Comparison of ENCODE assay signal across 8 mouse cellular contexts in the genomic region with DNA sequence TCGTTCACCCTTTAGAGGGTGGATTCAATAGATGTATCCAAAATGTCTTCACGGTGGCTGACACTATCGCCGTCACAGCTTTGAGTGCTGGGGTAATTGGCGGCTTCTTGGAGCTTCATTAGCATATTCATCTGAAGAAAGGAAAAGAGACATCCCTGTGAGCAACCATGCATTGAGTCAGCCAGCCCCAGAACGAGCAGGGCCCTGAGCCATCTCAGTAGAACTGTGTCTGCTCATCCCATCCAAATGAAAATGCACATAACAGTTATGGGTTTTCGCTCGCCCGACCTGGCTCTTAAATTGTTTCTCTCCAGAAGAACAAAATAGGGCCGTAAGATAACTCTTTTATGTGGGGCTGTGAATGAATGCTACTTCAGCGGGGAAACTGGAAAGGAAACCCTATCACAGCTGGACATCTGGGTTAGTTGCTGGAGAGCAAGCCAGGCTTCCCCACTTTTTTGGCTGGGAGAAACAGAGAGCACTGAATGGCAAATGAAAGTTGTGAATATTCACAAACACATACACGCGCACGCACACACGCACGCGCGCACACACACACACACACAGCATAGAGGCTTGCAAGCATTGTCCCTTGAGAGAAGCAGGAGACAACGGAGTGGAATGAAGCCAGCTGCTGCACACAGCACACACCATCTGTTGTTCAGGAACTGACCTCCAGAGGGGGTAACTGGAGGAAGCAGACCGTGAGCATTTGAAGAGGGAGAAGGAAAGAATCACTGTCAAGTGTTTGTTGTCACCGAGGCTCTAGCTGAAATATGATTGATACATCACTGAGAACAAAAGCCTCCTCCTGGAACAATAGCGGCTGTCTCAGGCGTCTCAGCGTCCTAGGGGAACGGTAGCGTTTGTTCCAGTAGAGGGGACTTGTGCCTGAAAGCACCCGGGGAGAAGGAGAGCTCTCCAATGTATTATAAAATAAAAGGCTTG.
DNase-seq lines count a peak whose midpoint lies in the region; ATAC-seq and TF ChIP-seq lines count a peak whose summit lies in the region.

No protein-coding gene starts in this region.

- H3K4me2 ChIP-seq in hindbrain, embryonic 13.5 days, result peak overlapping the region; percentile 56
- peak overlapping the region; percentile 58 for H3K4me2 ChIP-seq in neural tube, embryonic 15.5 days

- H3K4me3 ChIP-seq in hindbrain, embryonic 13.5 days, result peak overlapping the region; percentile 29
- H3K4me3 ChIP-seq in neural tube, embryonic 15.5 days (replicated peaks), result peak overlapping the region; percentile 26
- H3K4me3 ChIP-seq in thymus, adult 2 months (ENCODE audit: control insufficient read depth, insufficient read depth, low read length), result no peak overlapping the region

- WGBS in hindbrain, embryonic 13.5 days, result 12% methylated on average over 27 of the region's 27 CpGs
- 13% methylated on average over 27 of the region's 27 CpGs for WGBS in neural tube, embryonic 15.5 days
- WGBS in thymus, adult 2 months, result 58% methylated on average over 27 of the region's 27 CpGs

- peaks cover 20% of the 10 kb centered on the region for H3K4me1 ChIP-seq in hindbrain, embryonic 13.5 days (replicated peaks)
- H3K4me1 ChIP-seq in neural tube, embryonic 15.5 days, result peaks cover 13% of the 10 kb centered on the region
- H3K4me1 ChIP-seq in thymus, adult 2 months (replicated peaks; ENCODE audit: control insufficient read depth, insufficient read depth, low read length), result no peaks in the 10 kb centered on the region

- peak; percentile 97 for ATAC-seq in hindbrain, embryonic 13.5 days (ENCODE audit: low FRiP score)
- ATAC-seq in neural tube, embryonic 15.5 days (ENCODE audit: low FRiP score), result peak; percentile 93
- ATAC-seq in erythroblast, adult 5-6 weeks (replicated peaks; ENCODE audit: low FRiP score, poor library complexity, severe bottlenecking), result no peak

- H3K9me3 ChIP-seq in hindbrain, embryonic 13.5 days, result no peaks in the 10 kb centered on the region
- H3K9me3 ChIP-seq in neural tube, embryonic 15.5 days (replicated peaks), result no peaks in the 10 kb centered on the region

- no peaks in the 10 kb centered on the region for H3K27me3 ChIP-seq in hindbrain, embryonic 13.5 days
- no peaks in the 10 kb centered on the region for H3K27me3 ChIP-seq in neural tube, embryonic 15.5 days (replicated peaks)
- H3K27me3 ChIP-seq in thymus, adult 2 months (ENCODE audit: control insufficient read depth, insufficient read depth, low read length), result no peaks in the 10 kb centered on the region

- peak overlapping the region; percentile 91 for H3K27ac ChIP-seq in hindbrain, embryonic 13.5 days
- peak overlapping the region; percentile 85 for H3K27ac ChIP-seq in neural tube, embryonic 15.5 days (replicated peaks)
- H3K27ac ChIP-seq in thymus, adult 2 months (ENCODE audit: control insufficient read depth, insufficient read depth, low read length), result no peak overlapping the region

- TF ChIP-seq POLR2A in thymus, adult 2 months (IDR thresholded peaks at IDR 0.05; ENCODE audit: control insufficient read depth, extremely low read depth, insufficient read depth, low read length, poor library complexity), result no peak

- H3K36me3 ChIP-seq in hindbrain, embryonic 13.5 days, result peaks cover 9% of the 10 kb centered on the region
- H3K36me3 ChIP-seq in neural tube, embryonic 15.5 days, result 0 out of 2 replicates have a peak, but pooled peaks cover 2% of the 10 kb centered on the region
- H3K36me3 ChIP-seq in thymus, adult 2 months (ENCODE audit: control insufficient read depth, insufficient read depth, low read length), result no peaks in the 10 kb centered on the region

- intact Hi-C loops in left cerebral cortex, postnatal 25 days (cut with DNase I), result no loop called here

- TF ChIP-seq CTCF in thymus, adult 2 months (IDR thresholded peaks at IDR 0.05; ENCODE audit: borderline replicate concordance, control insufficient read depth, extremely low read depth, insufficient read depth, low read length, poor library complexity), result no peak

- peak overlapping the region; percentile 61 for H3K9ac ChIP-seq in hindbrain, embryonic 13.5 days
- H3K9ac ChIP-seq in neural tube, embryonic 15.5 days (replicated peaks), result peak overlapping the region; percentile 30; the same call in 1 of the 2 replicates

- DNase-seq in adrenal gland, adult 8-10 months, result peak; percentile 5
- DNase-seq in cerebellum, postnatal 25 days, result peak; percentile 87 to 90
- DNase-seq in frontal cortex, postnatal 25 days (ENCODE audit: low spot score in 2 of 2), result peak; percentile 18 to 47
- DNase-seq in left cerebral cortex, postnatal 25 days (ENCODE audit: low spot score in 2 of 2), result peak; percentile 41 to 82
- DNase-seq in thymus, adult 2 months, result no peak
